Mouse (Mus musculus) layer of hippocampus, postnatal 36 days (tissue): Measurements from ENCODE around the gene Sag. TPM values are rescaled to one million over a fixed set of nuclear protein-coding genes. Genes with fewer than 3 reads are reported as not detected.

ENCODE experiments used
- DNase-seq, 2 experiments: peaks; one replicate each; pipeline ENCODE4 v3.0.0; 2022
- total RNA-seq, 2 experiments: library from RNA; stranded (reverse); gene quantifications; 2 replicates each; pipeline ENCODE4 v1.2.3; 2021

The Sag gene
- total RNA-seq, result 1 to 10 TPM; 2.2 to 3.5 TPM

DNA sequence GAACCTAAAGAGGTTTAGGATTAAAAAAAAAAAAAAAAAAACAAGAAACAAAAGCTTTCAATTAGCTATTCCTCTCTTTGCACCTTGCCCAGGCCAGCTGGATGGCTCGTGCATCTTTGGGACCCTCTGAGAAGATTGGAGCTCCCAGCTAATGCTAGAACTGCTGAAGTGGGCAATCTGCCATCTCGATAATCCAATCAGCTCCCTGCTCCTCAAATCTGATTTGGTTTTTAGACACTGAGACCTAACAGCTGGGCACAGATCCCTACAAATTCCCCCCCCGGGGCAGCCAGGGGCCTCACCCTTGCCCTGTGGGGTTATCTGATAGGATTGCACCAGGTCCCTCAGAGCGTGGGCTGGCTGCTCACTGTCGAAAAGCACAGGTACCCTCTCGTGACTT lies at the start of gene Sag:
Gene Sag, plus strand, starts transcription at position 105 of the 400 bp plus-strand sequence.
- DNase-seq, result no peak

DNA sequence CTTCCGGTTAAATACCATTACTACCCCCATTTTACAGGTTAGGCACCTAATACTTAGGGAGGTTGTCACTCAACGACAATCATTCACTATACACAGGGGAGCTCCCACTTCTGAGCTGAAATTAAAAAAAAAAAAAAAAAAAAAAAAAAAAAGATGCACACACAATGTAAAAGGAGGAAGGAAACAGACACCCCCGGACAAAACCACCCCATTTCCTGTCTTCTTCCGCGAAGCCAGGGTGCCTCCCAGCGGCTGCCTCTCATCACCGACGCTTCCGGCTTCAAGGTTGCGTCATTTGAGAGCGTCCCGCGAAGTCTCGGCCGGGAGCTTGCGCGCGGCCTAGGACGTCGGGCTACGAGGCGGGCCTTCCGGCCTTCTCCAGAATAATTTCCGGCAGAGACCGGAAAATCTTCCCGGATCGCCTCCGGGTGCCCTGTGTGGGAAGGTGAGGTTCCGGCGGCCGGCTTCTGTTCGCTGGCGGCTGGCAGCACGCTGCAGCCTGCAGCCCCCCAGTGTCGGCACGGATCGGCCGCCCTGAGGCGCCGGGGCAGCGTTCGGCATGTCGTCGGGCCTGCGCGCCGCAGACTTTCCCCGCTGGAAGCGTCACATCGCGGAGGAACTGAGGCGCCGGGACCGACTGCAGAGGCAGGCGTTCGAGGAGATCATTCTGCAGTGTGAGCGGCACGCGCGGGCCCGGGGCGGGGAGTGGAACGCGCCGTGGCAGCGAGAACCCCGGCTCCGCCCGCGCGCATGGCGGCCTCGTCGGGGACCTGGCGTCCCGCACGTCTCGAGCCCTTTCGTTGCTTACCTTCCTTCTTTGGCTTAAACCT lies 47.6 kb upstream of the Sag start, which contains the start of gene Atg16l1:
Gene Atg16l1, plus strand, starts transcription at position 230 of the 830 bp plus-strand sequence.
- peak; percentile 95 to 98 for DNase-seq

DNA sequence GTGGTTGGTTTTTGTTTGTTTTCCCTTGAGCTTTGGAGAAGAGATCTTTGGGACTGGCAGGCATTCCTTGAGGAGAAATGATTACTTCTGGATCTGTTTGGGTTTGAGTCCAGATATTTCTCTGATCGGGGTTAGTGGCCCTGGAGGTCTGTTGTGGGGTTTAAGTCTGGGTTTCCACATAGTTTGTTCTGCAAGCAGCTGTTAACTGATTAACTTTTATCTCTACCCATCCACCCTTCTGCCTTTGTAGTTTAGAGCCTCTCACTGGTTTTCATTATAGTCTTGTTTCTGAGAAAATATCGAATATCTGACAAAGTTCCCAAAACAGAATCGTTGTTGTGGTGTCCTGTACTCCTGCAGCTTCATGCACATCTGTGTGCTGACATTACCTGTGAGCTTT lies 39.7 kb upstream of the Sag start:
- DNase-seq, result no peak

GRCm38 (mm10) chr1:87765741-87766140 lies 37.7 kb upstream of the Sag start:
- no peak for DNase-seq

DNA sequence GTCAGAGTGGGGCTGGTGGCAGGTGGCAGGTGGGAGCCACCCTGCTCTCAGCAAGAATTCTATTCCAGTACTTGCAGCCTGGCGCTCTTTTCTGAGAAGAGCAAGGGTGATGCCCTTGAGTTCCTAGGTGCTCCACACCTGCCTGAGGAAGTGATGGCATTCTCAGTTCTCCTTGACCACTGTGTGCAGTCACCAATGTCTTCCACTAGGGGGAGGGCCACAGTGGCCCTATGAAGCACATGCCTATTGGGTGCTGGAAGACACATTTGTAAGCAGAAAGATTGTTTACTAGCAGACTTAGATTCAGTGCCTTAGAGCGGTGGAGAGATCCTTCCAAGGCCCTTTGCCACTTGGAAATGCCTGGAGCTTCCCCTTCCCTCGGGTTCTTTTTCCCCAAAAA lies 37.2 kb upstream of the Sag start:
- no peak for DNase-seq

- DNase-seq, result no peak
These were observed 34.2 kb upstream of the Sag start for GRCm38 (mm10) chr1:87769263-87769662.

- DNase-seq, result no peak
These were observed 33.0 kb upstream of the Sag start for GRCm38 (mm10) chr1:87770486-87770885.

GRCm38 (mm10) chr1:87771724-87772123 lies 31.8 kb upstream of the Sag start:
- DNase-seq, result no peak

GRCm38 (mm10) chr1:87773336-87773735 lies 30.1 kb upstream of the Sag start:
- DNase-seq, result no peak

DNA sequence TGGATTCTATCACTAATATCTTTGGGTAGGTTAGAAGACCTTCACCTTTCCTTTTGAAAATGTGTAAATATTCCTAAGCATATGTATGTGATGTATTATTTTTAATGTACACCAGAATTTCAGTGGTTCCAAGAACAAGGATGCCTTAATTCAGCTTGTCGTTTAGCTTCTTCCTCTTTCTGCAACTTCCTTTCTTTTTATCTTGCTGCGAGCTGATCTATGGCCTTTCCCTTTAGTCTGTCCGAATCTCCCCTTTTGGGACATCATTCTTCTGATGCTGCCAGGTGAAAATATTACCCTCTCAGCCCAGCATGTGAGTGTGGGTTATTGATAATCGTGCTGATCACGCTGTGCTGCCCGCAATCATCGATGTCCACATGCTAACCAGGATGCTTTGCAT lies 28.6 kb upstream of the Sag start:
- no peak for DNase-seq

DNA sequence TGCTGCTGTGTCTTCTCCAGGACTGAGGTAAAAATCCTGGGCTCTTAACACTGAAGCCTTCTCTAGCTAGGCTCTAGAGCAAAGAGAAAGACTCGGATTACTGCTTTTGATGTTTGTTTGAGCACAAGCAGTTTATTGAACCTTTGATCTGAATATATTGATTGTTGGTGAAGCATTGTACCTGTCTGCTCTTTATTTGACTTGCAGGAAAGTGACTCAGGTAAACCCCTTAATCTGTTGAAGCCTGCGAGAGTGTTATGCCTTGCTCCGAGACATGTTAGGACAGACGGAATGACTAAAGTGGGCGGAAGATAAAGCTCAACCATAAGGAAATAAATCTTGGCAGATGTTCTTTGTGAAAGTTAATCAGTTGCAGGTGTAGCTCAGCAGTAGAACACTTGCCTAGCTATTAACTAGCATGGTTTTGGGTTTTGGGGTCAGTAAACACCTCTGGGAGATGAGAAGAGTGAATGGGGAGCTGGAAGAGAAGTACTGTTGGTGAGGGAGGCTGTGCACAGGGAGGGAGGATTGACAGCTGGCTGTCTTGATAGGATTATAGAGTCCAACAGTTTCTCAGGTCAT lies 24.2 kb upstream of the Sag start:
- DNase-seq, result no peak

DNA sequence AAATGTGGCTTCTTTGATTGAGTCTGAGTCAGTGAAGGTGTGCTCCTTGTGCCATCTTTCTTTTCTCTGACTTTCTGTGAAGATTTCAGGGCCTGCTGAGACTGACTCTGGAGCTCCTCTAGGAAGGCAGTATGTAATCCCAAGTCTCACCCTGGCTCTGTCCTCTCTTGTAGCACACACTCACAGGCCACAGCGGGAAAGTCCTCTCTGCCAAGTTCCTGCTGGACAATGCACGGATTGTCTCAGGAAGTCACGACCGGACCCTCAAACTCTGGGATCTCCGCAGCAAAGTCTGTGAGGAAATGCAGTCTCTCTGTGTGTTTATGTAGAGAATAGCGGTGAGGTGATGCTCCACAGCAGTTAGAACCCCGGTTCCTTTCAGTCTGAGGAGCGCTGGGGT lies 17.8 kb upstream of the Sag start:
- no peak for DNase-seq

- peak; percentile 67 to 68 for DNase-seq
These were observed 17.2 kb upstream of the Sag start for GRCm38 (mm10) chr1:87786251-87786650.

GRCm38 (mm10) chr1:87789665-87790064 lies 13.8 kb upstream of the Sag start:
- DNase-seq, result no peak

GRCm38 (mm10) chr1:87792438-87793137 lies 10.9 kb upstream of the Sag start:
- DNase-seq, result no peak

GRCm38 (mm10) chr1:87793138-87793449 lies 10.4 kb upstream of the Sag start:
- no peak for DNase-seq

- DNase-seq, result no peak
These were observed 5.8 kb upstream of the Sag start for GRCm38 (mm10) chr1:87797702-87798101.

DNA sequence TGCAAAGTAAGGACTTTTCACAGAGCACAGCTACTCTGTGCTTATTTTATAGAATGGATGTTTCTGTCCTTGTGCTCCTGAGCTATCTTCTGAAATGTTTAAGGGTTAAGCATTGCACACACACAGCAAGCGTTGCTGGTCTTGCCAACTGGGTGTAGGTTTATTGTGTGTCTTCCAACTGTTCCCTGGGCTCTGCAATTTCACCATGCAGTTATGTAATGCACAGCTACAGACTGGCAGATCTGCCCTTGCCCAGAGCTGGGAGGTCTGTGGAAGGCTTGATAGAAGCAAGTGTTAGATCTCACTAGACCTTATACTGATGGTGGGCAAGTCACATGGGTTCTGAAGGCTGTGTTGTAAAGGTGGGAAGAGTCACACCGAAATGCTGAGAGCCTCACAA lies 5.2 kb upstream of the Sag start:
- DNase-seq, result peak; percentile 50 to 53

DNA sequence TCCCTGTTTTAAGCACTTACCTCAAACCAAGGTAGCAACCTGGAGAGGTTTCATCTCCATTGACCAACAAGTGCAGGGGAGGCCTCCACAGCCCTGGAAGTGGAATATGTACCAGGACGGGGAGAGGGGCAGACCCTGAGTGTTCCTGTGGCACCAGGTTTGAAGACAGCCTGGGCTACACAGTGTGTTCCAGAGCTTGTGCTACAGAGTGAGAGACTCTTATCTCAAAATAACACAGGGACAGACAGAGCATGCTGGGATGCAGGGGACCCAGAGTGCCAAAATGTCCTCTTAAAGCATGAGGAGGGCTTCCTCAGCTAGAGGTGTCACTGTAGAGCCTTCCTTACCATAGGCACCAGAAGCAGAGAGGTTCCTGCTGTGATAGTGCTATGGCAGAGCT lies 4.3 kb downstream of the Sag start:
- no peak for DNase-seq

DNA sequence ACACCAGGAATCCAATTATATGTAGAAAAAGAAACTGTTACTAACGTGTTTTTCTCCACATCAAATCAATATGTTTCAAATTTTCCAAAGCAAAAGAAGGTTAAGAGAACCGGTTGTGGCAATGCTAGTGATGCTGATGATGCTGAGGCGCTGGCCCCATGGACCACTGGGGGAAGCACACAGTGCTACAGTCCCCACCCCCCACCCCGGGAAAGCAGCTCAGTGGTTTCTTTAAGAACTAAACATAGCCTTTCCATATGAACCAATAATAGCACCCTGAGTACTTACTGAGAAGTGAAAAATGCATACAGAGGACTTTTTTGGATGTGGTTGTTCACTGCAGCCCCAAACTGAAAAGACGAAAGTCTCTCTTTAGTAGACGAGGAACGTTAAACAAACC lies 7.9 kb downstream of the Sag start:
- DNase-seq, result no peak

DNA sequence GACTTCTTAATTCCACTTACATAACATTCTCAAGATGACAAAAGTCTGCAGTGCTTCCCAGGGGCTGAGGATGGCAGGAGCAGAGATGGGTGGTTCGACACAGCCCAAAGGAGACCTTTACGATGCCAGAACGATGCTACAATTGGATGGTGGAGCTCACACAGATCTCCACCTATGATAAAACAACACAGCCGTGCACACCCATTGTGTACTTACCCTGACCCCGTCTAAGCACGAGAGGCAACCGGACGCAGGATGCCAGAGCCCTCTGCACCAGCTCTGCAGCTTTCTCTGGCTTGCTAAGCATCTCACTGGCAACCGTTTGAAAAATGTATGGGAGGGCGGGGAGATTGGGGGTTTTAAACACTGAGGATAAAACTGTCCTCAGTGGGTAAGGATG lies 8.6 kb downstream of the Sag start:
- no peak for DNase-seq

GRCm38 (mm10) chr1:87813155-87813554 lies 9.7 kb downstream of the Sag start:
- peak; percentile 69 to 72 for DNase-seq

DNA sequence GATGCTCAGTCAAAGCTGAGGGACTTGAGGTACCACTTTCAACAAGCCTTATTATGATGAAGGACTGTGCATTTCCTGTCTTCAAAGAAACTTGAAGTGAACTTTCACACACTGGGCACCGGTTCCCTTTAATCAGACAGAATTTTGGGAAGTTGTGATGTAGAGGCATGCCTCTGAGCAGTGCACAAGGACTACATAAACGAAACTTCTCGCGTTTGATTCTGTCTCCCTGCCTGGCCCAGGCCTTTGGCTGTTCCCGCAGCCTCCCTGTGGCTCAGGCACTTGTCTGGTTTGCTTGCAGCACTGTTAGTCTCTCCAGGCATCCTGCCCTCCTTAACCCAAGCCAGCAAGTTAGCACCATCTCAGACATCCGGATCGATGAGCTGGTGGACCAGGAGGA lies 10.2 kb downstream of the Sag start:
- peak; percentile 19 to 35 for DNase-seq
